Mouse (Mus musculus) T-helper 17 cell (primary cell): ENCODE results near the gene Gm20489.

ENCODE experiments used
- in situ Hi-C, 2 experiments: fragments of 300-600 bp; cut with MboI, MseI; formaldehyde crosslinking; loops; 1 replicate in 1 of 2; 2 replicates in 1 of 2; pipeline ENCODE4 v1.15.1; 2025; ENCODE audit warnings: high pct_unique_total_duplicates in 2 of 2

Gene Gm20489

DNA sequence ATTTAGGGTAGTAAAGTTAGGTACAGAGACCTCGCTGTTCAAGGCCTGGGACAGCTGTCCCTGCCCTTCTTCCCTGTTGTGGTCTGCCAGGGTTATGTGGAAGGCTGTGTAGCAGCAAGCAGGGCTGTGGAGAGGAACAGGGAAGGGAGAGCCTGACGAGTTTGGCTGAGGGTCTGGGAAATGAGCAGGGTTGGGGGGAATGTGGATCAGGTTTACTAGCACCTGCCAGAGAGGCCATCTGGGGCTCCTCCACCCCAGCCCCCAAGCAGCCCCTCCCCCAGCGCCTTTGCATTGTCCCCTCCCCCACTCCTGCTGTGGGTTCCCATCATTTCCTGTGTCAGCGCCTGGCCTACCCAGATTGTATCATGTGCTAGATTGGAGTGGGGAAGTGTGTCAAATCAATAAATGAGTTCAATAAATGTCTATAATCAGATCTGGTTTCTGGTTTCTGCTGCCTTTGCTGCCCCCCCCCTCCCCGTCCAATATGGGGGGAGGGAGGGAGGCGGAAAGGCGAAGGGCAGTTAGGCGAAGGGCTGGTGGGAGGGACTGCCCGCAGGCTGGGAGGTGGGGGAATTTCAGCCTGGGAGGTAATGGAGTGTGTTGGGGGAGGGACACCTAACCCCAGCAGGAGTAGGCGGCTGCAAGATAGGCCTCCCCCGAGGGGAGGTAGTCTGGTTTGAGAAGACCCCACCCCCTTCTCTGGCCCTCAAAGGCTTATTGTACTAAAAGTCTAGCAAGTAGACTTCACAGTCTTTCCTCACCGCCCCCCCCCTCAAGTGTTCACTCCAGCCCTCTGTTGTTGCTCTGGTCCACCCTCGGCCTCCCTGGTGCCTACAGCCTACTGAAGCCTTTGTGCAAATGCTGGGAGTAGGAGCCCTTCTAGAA is 8.1 kb downstream of the Gm20489 start:
- in situ Hi-C loops = no loop called here

DNA sequence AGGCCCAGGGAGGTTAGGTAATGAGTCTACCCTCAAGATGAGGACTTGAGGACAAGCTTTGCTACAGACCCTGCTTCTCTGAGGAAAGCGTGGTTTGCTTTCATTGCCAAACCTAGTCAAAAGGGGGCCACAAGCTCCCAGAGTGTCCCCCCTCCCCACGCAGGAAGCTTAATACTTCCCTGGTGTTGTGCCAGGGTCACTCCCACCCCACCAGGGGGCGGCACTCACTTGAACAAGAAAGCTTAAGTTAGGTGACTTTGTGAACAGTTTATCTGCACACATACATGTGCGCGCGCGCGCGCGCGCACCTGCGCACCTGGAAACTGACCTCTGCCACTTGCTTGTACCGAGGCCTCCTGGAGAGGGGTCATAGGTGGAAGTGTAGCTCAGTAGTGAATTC is 12.2 kb downstream of the Gm20489 start:
- in situ Hi-C loops = loop anchor here in 1 of 2 experiments (5.0 kb wide), 1 partner anchor 76 kb away; no protein-coding TSS in a partner anchor

DNA sequence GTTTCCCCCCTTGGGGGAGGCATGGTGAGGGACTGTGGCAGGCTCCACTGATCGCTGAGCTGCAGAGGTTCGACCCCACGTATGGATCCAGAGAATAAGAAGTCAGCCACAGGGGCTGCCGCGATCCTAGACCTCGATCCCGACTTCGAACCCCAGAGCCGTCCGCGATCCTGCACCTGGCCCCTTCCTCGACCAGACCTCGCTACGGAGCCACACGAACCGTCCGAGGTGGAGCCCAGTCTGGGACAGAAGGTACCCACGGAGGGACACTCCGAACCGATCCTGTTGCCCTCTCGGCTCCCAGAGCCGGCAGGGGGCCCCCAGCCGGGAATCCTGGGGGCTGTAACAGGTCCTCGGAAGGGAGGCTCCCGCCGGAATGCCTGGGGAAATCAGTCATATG is 14.1 kb downstream of the Gm20489 start:
- in situ Hi-C loops = loop anchor here in 1 of 2 experiments (5.0 kb wide), 1 partner anchor 78 kb away; no protein-coding TSS in a partner anchor

DNA sequence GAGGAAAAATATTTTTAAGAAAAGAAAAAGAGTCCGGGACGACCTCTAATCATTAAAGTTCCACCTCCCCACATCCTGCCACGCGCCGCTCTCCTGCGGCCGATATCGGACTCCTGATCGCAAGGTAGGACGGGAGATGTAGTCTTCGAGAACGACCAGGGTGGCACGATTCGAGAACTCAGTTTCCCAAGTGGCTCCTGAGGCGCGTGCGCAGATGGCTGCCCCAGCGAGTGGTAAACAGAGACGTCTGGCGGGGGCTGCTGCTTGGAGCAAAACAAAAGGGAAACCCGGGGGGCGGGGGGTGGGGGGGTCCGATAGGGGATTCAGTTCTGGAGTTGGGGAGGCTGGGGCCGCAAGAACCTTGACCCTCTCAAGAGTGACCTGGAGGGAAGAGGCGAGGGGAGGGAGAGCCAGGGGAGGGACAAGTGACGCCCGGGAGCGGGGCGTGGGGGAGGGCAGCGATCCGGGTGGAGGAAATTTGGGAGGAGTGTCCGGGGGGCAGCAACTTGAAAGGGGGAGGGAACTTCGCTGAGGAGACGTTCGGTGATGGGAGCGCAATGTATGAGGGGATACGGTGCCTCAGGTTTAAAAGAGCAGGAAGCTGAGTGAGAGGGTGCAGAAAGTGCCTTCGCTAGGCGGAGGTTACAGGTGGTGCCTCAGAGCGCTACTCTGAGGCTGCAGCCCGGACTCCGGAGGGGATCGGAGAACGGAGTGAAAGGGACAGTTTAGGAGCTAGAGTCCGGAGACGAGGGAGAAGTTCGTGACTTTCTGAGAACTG is 14.7 kb downstream of the Gm20489 start, which contains the start of gene Foxo4:
Gene Foxo4, plus strand, starts transcription at position 577 of the 778 bp plus-strand sequence.
- in situ Hi-C loops = no loop called here

DNA sequence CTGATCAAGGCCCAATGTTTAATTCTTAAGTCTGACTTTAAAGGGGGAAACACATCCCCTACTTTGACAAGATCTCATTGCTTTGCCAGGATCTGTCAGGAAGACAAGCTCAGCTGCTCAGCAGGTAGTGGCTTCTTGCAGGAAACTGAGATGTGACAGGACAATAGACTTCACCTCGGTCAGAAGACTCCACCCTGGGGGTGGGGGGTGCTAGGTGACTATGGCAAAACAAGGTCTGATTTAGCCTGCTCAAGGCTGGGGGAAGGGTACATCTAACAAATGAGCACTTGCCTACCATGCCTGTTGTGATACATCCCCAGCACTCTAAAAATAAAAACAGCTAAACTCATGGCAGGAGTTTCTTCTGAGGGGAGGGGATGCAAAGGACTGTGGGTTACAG is 23.8 kb downstream of the Gm20489 start:
- in situ Hi-C loops = no loop called here

DNA sequence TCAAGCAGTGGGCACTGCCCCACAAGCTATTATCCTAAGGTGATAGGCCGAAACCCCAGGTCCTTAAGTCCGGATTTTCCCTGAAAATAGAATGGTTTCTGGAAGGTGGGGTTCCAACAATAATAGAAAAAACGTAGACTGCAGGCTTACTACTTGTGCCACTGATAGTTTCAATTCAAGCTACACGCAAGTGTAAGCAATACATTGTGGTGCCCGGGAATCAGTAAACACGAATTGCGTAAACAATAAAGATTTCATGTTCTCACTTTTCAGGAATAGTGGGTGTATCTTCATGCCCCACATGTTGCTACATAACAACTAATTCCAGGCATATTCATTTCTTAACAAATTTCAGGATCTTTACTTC is 46.0 kb downstream of the Gm20489 start:
- in situ Hi-C loops = no loop called here

DNA sequence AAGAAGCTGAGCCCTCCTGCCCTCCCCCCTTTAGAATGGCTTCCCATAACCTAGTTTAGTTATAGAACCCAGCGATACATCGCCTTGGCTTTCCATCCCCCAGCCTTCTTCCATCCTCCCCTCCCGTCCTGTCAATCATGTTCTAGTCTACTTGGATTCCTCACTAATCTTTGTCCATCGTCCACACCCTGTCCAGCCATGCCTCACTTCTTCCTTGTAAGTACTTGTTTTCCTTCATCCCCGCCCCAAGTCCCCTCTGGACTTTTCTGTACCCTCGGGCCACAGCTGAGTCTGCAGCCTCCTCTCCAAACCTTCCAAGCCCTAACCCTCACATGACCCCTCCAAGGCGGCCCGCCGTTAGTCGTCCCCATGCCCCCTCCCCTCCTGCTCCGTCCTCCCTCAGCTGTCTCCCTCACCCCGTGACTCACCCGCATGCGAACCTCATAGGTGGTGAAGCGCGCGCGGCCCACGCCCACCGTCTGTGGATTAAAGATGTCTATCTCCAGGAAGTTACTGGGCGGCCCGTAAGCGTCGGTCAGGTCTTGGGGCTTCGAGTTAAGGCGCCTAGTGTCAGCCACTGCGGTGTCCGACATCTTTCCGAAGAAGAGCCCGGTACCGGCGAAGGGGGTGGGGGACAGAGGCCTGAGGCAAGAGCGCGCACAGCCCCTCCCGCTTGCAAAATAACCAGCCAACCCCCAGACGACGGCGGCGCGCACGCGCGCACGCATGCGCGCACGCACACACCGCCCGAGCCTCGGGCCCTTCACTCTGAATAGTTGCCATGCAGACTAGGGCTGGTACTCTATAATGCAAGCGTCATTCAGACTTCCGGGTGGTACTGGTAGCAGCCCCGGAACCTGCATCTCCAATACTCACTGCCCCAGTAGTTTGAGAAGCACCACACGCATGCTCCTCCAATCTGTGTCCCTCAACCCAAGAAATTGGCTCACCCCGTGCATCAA is 46.7 kb downstream of the Gm20489 start, which contains the start of gene Snx12:
Gene Snx12, minus strand, starts transcription at position 730 of the 962 bp plus-strand sequence.
- in situ Hi-C loops = no loop called here
